Mouse (Mus musculus): ENCODE data around the gene Nos1ap. TPM values are rescaled to one million over a fixed set of nuclear protein-coding genes. Genes with fewer than 3 reads are reported as not detected.

The Nos1ap gene
- total RNA-seq, 1 experiment from 2014 or later: 9.5 TPM

GRCm38 (mm10) chr1:170392771-170393728 is 196.6 kb downstream of the Nos1ap start:
- ATAC-seq (replicated peaks; ENCODE audit: low read depth, poor library complexity, severe bottlenecking): no peak; the same call in 1 of the 2 replicates

- no peak for ATAC-seq (replicated peaks; ENCODE audit: low read depth, poor library complexity, severe bottlenecking)
These were observed 202.3 kb downstream of the Nos1ap start for GRCm38 (mm10) chr1:170387180-170387912.

- ATAC-seq (replicated peaks; ENCODE audit: low read depth, poor library complexity, severe bottlenecking): no peak
These were observed 204.2 kb downstream of the Nos1ap start for GRCm38 (mm10) chr1:170385416-170385815.

GRCm38 (mm10) chr1:170383530-170383929 is 206.1 kb downstream of the Nos1ap start:
- ATAC-seq (replicated peaks; ENCODE audit: low read depth, poor library complexity, severe bottlenecking): no peak

- ATAC-seq (replicated peaks; ENCODE audit: low read depth, poor library complexity, severe bottlenecking): no peak
These were observed 208.2 kb downstream of the Nos1ap start for GRCm38 (mm10) chr1:170381457-170381856.

- no peak for ATAC-seq (replicated peaks; ENCODE audit: low read depth, poor library complexity, severe bottlenecking)
These were observed 209.2 kb downstream of the Nos1ap start for GRCm38 (mm10) chr1:170380505-170380904.

GRCm38 (mm10) chr1:170375721-170376120 is 213.9 kb downstream of the Nos1ap start:
- ATAC-seq (replicated peaks; ENCODE audit: low read depth, poor library complexity, severe bottlenecking): no peak

- ATAC-seq (replicated peaks; ENCODE audit: low read depth, poor library complexity, severe bottlenecking): no peak
These were observed 215.9 kb downstream of the Nos1ap start for GRCm38 (mm10) chr1:170373750-170374149.

- peak; percentile 58 for ATAC-seq (replicated peaks; ENCODE audit: low read depth, poor library complexity, severe bottlenecking)
These were observed 218.4 kb downstream of the Nos1ap start for GRCm38 (mm10) chr1:170371191-170371792.

- ATAC-seq (replicated peaks; ENCODE audit: low read depth, poor library complexity, severe bottlenecking): no peak
These were observed 220.8 kb downstream of the Nos1ap start for GRCm38 (mm10) chr1:170368864-170369263.

GRCm38 (mm10) chr1:170366981-170367700 is 222.5 kb downstream of the Nos1ap start:
- ATAC-seq (replicated peaks; ENCODE audit: low read depth, poor library complexity, severe bottlenecking): no peak

GRCm38 (mm10) chr1:170363746-170364145 is 225.9 kb downstream of the Nos1ap start:
- ATAC-seq (replicated peaks; ENCODE audit: low read depth, poor library complexity, severe bottlenecking): no peak

- ATAC-seq (replicated peaks; ENCODE audit: low read depth, poor library complexity, severe bottlenecking): no peak
These were observed 229.3 kb downstream of the Nos1ap start for GRCm38 (mm10) chr1:170360183-170360915.

- ATAC-seq (replicated peaks; ENCODE audit: low read depth, poor library complexity, severe bottlenecking): no peak
These were observed 236.3 kb downstream of the Nos1ap start for GRCm38 (mm10) chr1:170353335-170353734.

GRCm38 (mm10) chr1:170351080-170351479 is 238.6 kb downstream of the Nos1ap start:
- no peak for ATAC-seq (replicated peaks; ENCODE audit: low read depth, poor library complexity, severe bottlenecking)

- ATAC-seq (replicated peaks; ENCODE audit: low read depth, poor library complexity, severe bottlenecking): no peak
These were observed 243.4 kb downstream of the Nos1ap start for GRCm38 (mm10) chr1:170346266-170346665.

GRCm38 (mm10) chr1:170343906-170344305 is 245.8 kb downstream of the Nos1ap start:
- no peak for ATAC-seq (replicated peaks; ENCODE audit: low read depth, poor library complexity, severe bottlenecking)

- no peak for ATAC-seq (replicated peaks; ENCODE audit: low read depth, poor library complexity, severe bottlenecking)
These were observed 246.6 kb downstream of the Nos1ap start for GRCm38 (mm10) chr1:170343081-170343480.

- ATAC-seq (replicated peaks; ENCODE audit: low read depth, poor library complexity, severe bottlenecking): peak; percentile 72
These were observed 249.7 kb downstream of the Nos1ap start for GRCm38 (mm10) chr1:170339943-170340342.
